Comparison of ENCODE assay signal across 18 mouse cellular contexts in genomic region chr1:60642175-60642574, GRCm38 (mm10).
A peak's percentile ranks its signal among the peaks of the same experiment; 100 is the strongest.
DNase-seq lines count a peak whose midpoint lies in the region; ATAC-seq and TF ChIP-seq lines count a peak whose summit lies in the region.
"Had no signal": no experiment of that assay in that cellular context is flagged by ENCODE, and none has a peak within 500 bp of the region (broad histone marks: within the 10 kb centered on the region; RNA-seq: fewer than 3 reads in every experiment).

No protein-coding gene starts in this region.

- no peak for TF ChIP-seq POLR2A in heart, adult 2 months (IDR thresholded peaks at IDR 0.05; ENCODE audit: insufficient read depth, low read depth, low read length)

- TF ChIP-seq CTCF in heart, adult 2 months (IDR thresholded peaks at IDR 0.05) = peak; percentile 41

- no peaks in the 10 kb centered on the region for H3K9me3 ChIP-seq in liver, embryonic 12.5 days (replicated peaks)
- H3K9me3 ChIP-seq in kidney, embryonic 16.5 days (ENCODE audit: low read length) = no peaks in the 10 kb centered on the region
- H3K9me3 ChIP-seq: hindbrain, embryonic 13.5 days; intestine, embryonic 15.5 days; limb, embryonic 12.5 days; lung, embryonic 15.5 days; midbrain, embryonic 12.5 days had no signal

- peak overlapping the region; percentile 68 for H3K27ac ChIP-seq in heart, adult 2 months
- no peak overlapping the region for H3K27ac ChIP-seq in liver, embryonic 12.5 days
- no peak overlapping the region for H3K27ac ChIP-seq in kidney, embryonic 16.5 days (ENCODE audit: low read length)
- H3K27ac ChIP-seq: hindbrain, embryonic 13.5 days; intestine, embryonic 15.5 days; limb, embryonic 12.5 days; lung, embryonic 15.5 days; midbrain, embryonic 12.5 days had no signal

- DNase-seq in heart, adult 2 months = peak in 1 of 2 experiments; percentile 48
- DNase-seq in heart, adult 8-10 months (ENCODE audit: low spot score) = no peak
- peak; percentile 9 for DNase-seq in liver
- peak; percentile 55 for DNase-seq in lung, postnatal 10 days
- no peak for DNase-seq in embryo, embryonic 9.5 days (ENCODE audit: extremely low spot score)
- no peak for DNase-seq in layer of hippocampus, adult 8-10 months (ENCODE audit: low spot score in 2 of 2)
- DNase-seq: adrenal gland, adult 8-10 months; cerebellum, adult 2 months; forebrain, postnatal 0 days; layer of hippocampus, adult 9-11 months; right cerebral cortex, postnatal 25 days had no signal

- H3K79me2 ChIP-seq in heart, adult 2 months (replicated peaks; ENCODE audit: control insufficient read depth, insufficient read depth, low read length) = no peaks in the 10 kb centered on the region

- peak; percentile 85; the same call in 1 of the 2 replicates for TF ChIP-seq EP300 in heart, adult 2 months (IDR thresholded peaks at IDR 0.05; ENCODE audit: insufficient read depth, low read depth, low read length)

- no peak overlapping the region for H3K4me3 ChIP-seq in heart, adult 2 months
- H3K4me3 ChIP-seq in liver, embryonic 12.5 days = no peak overlapping the region
- no peak overlapping the region for H3K4me3 ChIP-seq in kidney, embryonic 16.5 days (ENCODE audit: low read length)
- H3K4me3 ChIP-seq: hindbrain, embryonic 13.5 days; intestine, embryonic 15.5 days; limb, embryonic 12.5 days; lung, embryonic 15.5 days; midbrain, embryonic 12.5 days had no signal

- H3K27me3 ChIP-seq in heart, adult 2 months (ENCODE audit: control insufficient read depth, insufficient read depth, low read length) = no peaks in the 10 kb centered on the region
- H3K27me3 ChIP-seq in liver, embryonic 12.5 days (replicated peaks) = no peaks in the 10 kb centered on the region
- no peaks in the 10 kb centered on the region for H3K27me3 ChIP-seq in kidney, embryonic 16.5 days (ENCODE audit: insufficient read depth, low read length)
- H3K27me3 ChIP-seq: hindbrain, embryonic 13.5 days; intestine, embryonic 15.5 days; limb, embryonic 12.5 days; lung, embryonic 15.5 days; midbrain, embryonic 12.5 days had no signal

- peaks cover 9% of the 10 kb centered on the region for H3K4me1 ChIP-seq in heart, adult 2 months (ENCODE audit: control insufficient read depth, insufficient read depth, low read length)
- H3K4me1 ChIP-seq in liver, embryonic 12.5 days = peaks cover 6% of the 10 kb centered on the region; the same call in 1 of the 2 replicates
- no peaks in the 10 kb centered on the region for H3K4me1 ChIP-seq in kidney, embryonic 16.5 days (ENCODE audit: insufficient read depth, low read length)
- H3K4me1 ChIP-seq: intestine, embryonic 15.5 days; limb, embryonic 12.5 days had no signal

- H3K36me3 ChIP-seq in heart, adult 2 months (ENCODE audit: control insufficient read depth, insufficient read depth, low read length) = peaks cover 10% of the 10 kb centered on the region
- no peaks in the 10 kb centered on the region for H3K36me3 ChIP-seq in liver, embryonic 12.5 days
- no peaks in the 10 kb centered on the region for H3K36me3 ChIP-seq in kidney, embryonic 16.5 days (ENCODE audit: insufficient read depth, low read length)
- H3K36me3 ChIP-seq: hindbrain, embryonic 13.5 days; intestine, embryonic 15.5 days; limb, embryonic 12.5 days; lung, embryonic 15.5 days; midbrain, embryonic 12.5 days had no signal

- no peak overlapping the region for H3K9ac ChIP-seq in heart, adult 2 months (ENCODE audit: low read depth, low read length)
- H3K9ac ChIP-seq in liver, embryonic 12.5 days = no peak overlapping the region
- no peak overlapping the region for H3K9ac ChIP-seq in kidney, embryonic 16.5 days (replicated peaks; ENCODE audit: low read length)
- H3K9ac ChIP-seq: forebrain, postnatal 0 days; hindbrain, embryonic 13.5 days; intestine, embryonic 15.5 days; limb, embryonic 12.5 days; lung, embryonic 15.5 days; midbrain, embryonic 12.5 days had no signal

- WGBS in heart, adult 2 months = 3% methylated on average over 2 of the region's 2 CpGs
- WGBS in liver, embryonic 12.5 days (ENCODE audit: insufficient replicate concordance) = 6% methylated on average over 2 of the region's 2 CpGs
- WGBS in kidney, embryonic 16.5 days = 43% methylated on average over 2 of the region's 2 CpGs

- intact Hi-C loops in heart, adult 2 months (cut with DNase I) = no loop called here

- ATAC-seq in liver, embryonic 12.5 days = no peak
- peak; percentile 57; the same call in 1 of the 2 replicates for ATAC-seq in kidney, embryonic 16.5 days (ENCODE audit: low FRiP score, low TSS enrichment)
- ATAC-seq: forebrain, postnatal 0 days had no signal

- no peak overlapping the region for H3K4me2 ChIP-seq in liver, embryonic 12.5 days
- no peak overlapping the region for H3K4me2 ChIP-seq in kidney, embryonic 16.5 days (replicated peaks; ENCODE audit: low read depth, low read length)
- H3K4me2 ChIP-seq: hindbrain, embryonic 13.5 days; intestine, embryonic 15.5 days; limb, embryonic 12.5 days; lung, embryonic 15.5 days; midbrain, embryonic 12.5 days had no signal

Comparison
In these comparisons a context has a peak if more than half of its experiments do, and no peak if none do; other contexts are left out.
1. DNase-seq: peak in liver (single experiment) and lung, postnatal 10 days (single experiment); none in heart, adult 8-10 months (single experiment), embryo, embryonic 9.5 days (single experiment) and layer of hippocampus, adult 8-10 months (0 of 2).